Mouse (Mus musculus) embryonic facial prominence, embryonic 14.5 days (tissue): ENCODE measurements around the gene D430019H16Rik. TPM values are rescaled to one million over a fixed set of nuclear protein-coding genes. Genes with fewer than 3 reads are reported as not detected.

ENCODE experiments used
- ATAC-seq: fragments of 200-750 bp; cut with Nextera tagmentation; 2 replicates; pipeline ENCODE4 v1.8.0; 2017; ENCODE audit warnings: low read depth, moderate number of reproducible peaks, moderate TSS enrichment
- DNase-seq: peaks from one replicate; pipeline ENCODE4 v3.0.0-alpha.2; 2015; ENCODE audit warnings: low spot score
- H3K27ac ChIP-seq: fragments of 300-500 bp; sonication (generic); replicated peaks from 2 replicates; pipeline ENCODE4 v1.5.1; 2014; ENCODE audit warnings: low read depth, mild to moderate bottlenecking, low read length, moderate library complexity
- H3K27me3 ChIP-seq: fragments of 300-500 bp; sonication (generic); replicated peaks from 2 replicates; pipeline ENCODE4 v1.6.1; 2014; ENCODE audit warnings: low read length; ENCODE audit not compliant: control insufficient read depth, insufficient read depth
- H3K36me3 ChIP-seq: fragments of 300-500 bp; sonication (generic); 2 replicates; pipeline ENCODE4 v1.6.1; 2014; ENCODE audit warnings: low read length, mixed read lengths; ENCODE audit not compliant: control insufficient read depth, insufficient read depth
- H3K4me1 ChIP-seq: fragments of 300-500 bp; sonication (generic); 2 replicates; pipeline ENCODE4 v1.6.1; 2014; ENCODE audit warnings: antibody characterized with exemption, low read length; ENCODE audit not compliant: control insufficient read depth, insufficient read depth
- H3K4me2 ChIP-seq: fragments of 300-500 bp; sonication (generic); 2 replicates; pipeline ENCODE4 v1.6.1; 2014; ENCODE audit warnings: low read depth, mild to moderate bottlenecking, low read length, moderate library complexity, mixed read lengths
- H3K4me3 ChIP-seq: fragments of 300-500 bp; sonication (generic); 2 replicates; pipeline ENCODE4 v1.5.1; 2014; ENCODE audit warnings: low read depth, mild to moderate bottlenecking, low read length
- H3K9ac ChIP-seq: fragments of 300-500 bp; sonication (generic); 2 replicates; pipeline ENCODE4 v1.6.1; 2014; ENCODE audit warnings: low read depth, mild to moderate bottlenecking, low read length, moderate library complexity, mixed read lengths
- H3K9me3 ChIP-seq: fragments of 300-500 bp; sonication (generic); 2 replicates; pipeline ENCODE4 v1.6.1; 2016; ENCODE audit warnings: low read length; ENCODE audit not compliant: control insufficient read depth
- WGBS: fragments of 180-500 bp; shearing (Covaris S2); extraction: QIAGEN DNeasy Blood & Tissue Kit; methylation state at CpG from one replicate; pipeline ENCODE4 v1.1.7; 2014; 5-methylcytosine and 5-hydroxymethylcytosine counted together
- polyA plus RNA-seq: library from polyadenylated mRNA; unstranded; fragments of >200 nt; fragmentation: Nextera tagmentation; extraction: Ambion mirVana; gene quantifications from 2 replicates; pipeline ENCODE4 v1.2.1, GENCODE M21; 2014

The D430019H16Rik gene
- polyA plus RNA-seq, 1 experiment from 2014 or later, result 3.4 TPM

GRCm38 (mm10) chr12:105498423-105498822 lies 44.8 kb downstream of the D430019H16Rik start:
- peak; percentile 56 for ATAC-seq
- 74% methylated on average over 7 of the region's 7 CpGs for WGBS

GRCm38 (mm10) chr12:105498842-105499241 lies 45.2 kb downstream of the D430019H16Rik start:
- ATAC-seq, result no peak; the same call in 1 of the 2 replicates

More at GRCm38 (mm10) chr12:105498423-105498822, 44.8 kb downstream of the D430019H16Rik start:
- H3K9me3 ChIP-seq, result no peaks in the 10 kb centered on the region
- no peak overlapping the region for H3K27ac ChIP-seq
- H3K36me3 ChIP-seq, result no peaks in the 10 kb centered on the region
- no peaks in the 10 kb centered on the region for H3K4me1 ChIP-seq
- H3K27me3 ChIP-seq, result no peaks in the 10 kb centered on the region
- no peak overlapping the region for H3K4me3 ChIP-seq
- H3K9ac ChIP-seq, result no peak overlapping the region
- DNase-seq, result no peak
- no peak overlapping the region for H3K4me2 ChIP-seq

GRCm38 (mm10) chr12:105500940-105501339 lies 47.3 kb downstream of the D430019H16Rik start:
- ATAC-seq (no peak), DNase-seq (no peak)
- 41% methylated on average over 5 of the region's 5 CpGs for WGBS

More at GRCm38 (mm10) chr12:105498842-105499241, 45.2 kb downstream of the D430019H16Rik start:
- Histone ChIP-seq H3K27me3 (no peaks in the 10 kb centered on the region), H3K9me3 (no peaks in the 10 kb centered on the region), H3K36me3 (no peaks in the 10 kb centered on the region), H3K27ac (no peak overlapping the region), H3K4me2 (no peak overlapping the region), H3K4me3 (no peak overlapping the region), H3K9ac (no peak overlapping the region), H3K4me1 (no peaks in the 10 kb centered on the region)
- 54% methylated on average over 4 of the region's 4 CpGs for WGBS
- DNase-seq, result peak; percentile 23

GRCm38 (mm10) chr12:105504736-105505135 lies 51.1 kb downstream of the D430019H16Rik start:
- H3K36me3 ChIP-seq, result no peaks in the 10 kb centered on the region
- DNase-seq, result no peak

More at GRCm38 (mm10) chr12:105500940-105501339, 47.3 kb downstream of the D430019H16Rik start:
- Histone ChIP-seq H3K4me3 (no peak overlapping the region), H3K4me1 (no peaks in the 10 kb centered on the region), H3K9ac (no peak overlapping the region), H3K4me2 (no peak overlapping the region), H3K27ac (no peak overlapping the region), H3K27me3 (no peaks in the 10 kb centered on the region), H3K36me3 (no peaks in the 10 kb centered on the region), H3K9me3 (no peaks in the 10 kb centered on the region)

GRCm38 (mm10) chr12:105511109-105511508 lies 57.5 kb downstream of the D430019H16Rik start:
- DNase-seq (no peak), ATAC-seq (no peak)
- no peaks in the 10 kb centered on the region for H3K4me1 ChIP-seq
- no peaks in the 10 kb centered on the region for H3K9me3 ChIP-seq
- WGBS, result 84% methylated on average over 5 of the region's 5 CpGs
- peak overlapping the region; percentile 49 for H3K27ac ChIP-seq
- H3K27me3 ChIP-seq, result no peaks in the 10 kb centered on the region
- no peak overlapping the region for H3K4me3 ChIP-seq
- no peaks in the 10 kb centered on the region for H3K36me3 ChIP-seq
- H3K9ac ChIP-seq, result no peak overlapping the region
- no peak overlapping the region for H3K4me2 ChIP-seq

More at GRCm38 (mm10) chr12:105504736-105505135, 51.1 kb downstream of the D430019H16Rik start:
- WGBS, result 67% methylated on average over 6 of the region's 6 CpGs
- Histone ChIP-seq H3K4me1 (no peaks in the 10 kb centered on the region), H3K27me3 (no peaks in the 10 kb centered on the region), H3K4me3 (no peak overlapping the region), H3K27ac (no peak overlapping the region), H3K4me2 (no peak overlapping the region), H3K9me3 (no peaks in the 10 kb centered on the region), H3K9ac (no peak overlapping the region)
- no peak for ATAC-seq

GRCm38 (mm10) chr12:105511671-105512502 lies 58.2 kb downstream of the D430019H16Rik start:
- no peak overlapping the region for H3K4me3 ChIP-seq
- WGBS, result 69% methylated on average over 16 of the region's 16 CpGs
- H3K4me2 ChIP-seq, result no peak overlapping the region
- H3K27me3 ChIP-seq, result no peaks in the 10 kb centered on the region
- no peaks in the 10 kb centered on the region for H3K36me3 ChIP-seq
- no peaks in the 10 kb centered on the region for H3K9me3 ChIP-seq
- ATAC-seq (no peak; the same call in 1 of the 2 replicates), DNase-seq (peak; percentile 51)
- no peaks in the 10 kb centered on the region for H3K4me1 ChIP-seq
- H3K27ac ChIP-seq, result peak overlapping the region; percentile 65
- no peak overlapping the region for H3K9ac ChIP-seq

- H3K4me1 ChIP-seq, result peaks cover 4% of the 10 kb centered on the region; the same call in 1 of the 2 replicates
- no peaks in the 10 kb centered on the region for H3K27me3 ChIP-seq
- H3K9ac ChIP-seq, result no peak overlapping the region
- ATAC-seq, result no peak
- H3K4me3 ChIP-seq, result no peak overlapping the region
- no peak overlapping the region for H3K27ac ChIP-seq
- whole genome bisulfite sequencing, result 78% methylated on average over 10 of the region's 10 CpGs
- no peaks in the 10 kb centered on the region for H3K36me3 ChIP-seq
- no peak for DNase-seq
- no peak overlapping the region for H3K4me2 ChIP-seq
- H3K9me3 ChIP-seq, result no peaks in the 10 kb centered on the region
These were observed 60.5 kb downstream of the D430019H16Rik start for GRCm38 (mm10) chr12:105514111-105514510.

GRCm38 (mm10) chr12:105517026-105517675 lies 63.5 kb downstream of the D430019H16Rik start:
- no peak overlapping the region for H3K4me3 ChIP-seq
- H3K9ac ChIP-seq, result no peak overlapping the region
- no peak overlapping the region for H3K27ac ChIP-seq
- peaks cover 20% of the 10 kb centered on the region for H3K4me1 ChIP-seq
- H3K36me3 ChIP-seq, result no peaks in the 10 kb centered on the region
- no peaks in the 10 kb centered on the region for H3K27me3 ChIP-seq
- DNase-seq (peak; percentile 74), ATAC-seq (peak; percentile 23; the same call in 1 of the 2 replicates)
- peaks cover 3% of the 10 kb centered on the region; the same call in 1 of the 2 replicates for H3K9me3 ChIP-seq
- no peak overlapping the region for H3K4me2 ChIP-seq
- 69% methylated on average over 21 of the region's 21 CpGs for WGBS
